Mouse (Mus musculus): Measurements from ENCODE around the gene Hcfc1.

DNA sequence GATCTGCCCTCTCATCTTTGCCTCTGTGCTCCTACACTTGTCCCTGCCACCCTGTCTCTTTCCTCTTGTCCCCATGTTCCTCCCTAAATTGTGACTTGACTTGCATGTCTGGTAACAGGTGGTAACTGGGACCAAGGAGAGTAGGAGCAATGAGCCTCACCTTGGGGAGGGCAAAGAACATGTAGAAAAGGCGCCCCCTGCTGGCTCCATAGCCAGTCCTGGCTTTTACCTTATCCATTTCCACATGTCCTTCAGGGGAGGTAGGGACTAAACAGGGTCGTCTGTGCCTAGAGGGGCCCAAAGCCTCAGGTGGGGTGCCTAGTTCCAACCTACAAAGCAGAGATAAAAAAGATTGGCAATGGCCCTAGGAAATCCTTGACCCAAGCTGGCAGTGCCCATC lies 70.4 kb downstream of the Hcfc1 start, which contains the start of gene L1cam:
- peak; percentile 52 for TF ChIP-seq CTCF (conservative IDR thresholded peaks at IDR 0.05; ENCODE audit: insufficient read depth, insufficient read length, low read depth, low read length)
- no peak for TF ChIP-seq POLR2A (IDR thresholded peaks at IDR 0.05; ENCODE audit: low read depth, low read length)
